Mouse (Mus musculus) megakaryocyte, embryonic 14.5 days (primary cell): ENCODE results near the gene Cdc26.

Source experiments
- FLI1 ChIP-seq: IDR thresholded peaks from 2 replicates; pipeline ENCODE4 v1.6.1; 2012; ENCODE audit warnings: low read length, inconsistent platforms, mixed read lengths
- GATA1 ChIP-seq: IDR thresholded peaks from 3 replicates; pipeline ENCODE4 v1.6.1; 2012; ENCODE audit warnings: mixed read lengths, low read length, inconsistent platforms, borderline replicate concordance

DNA sequence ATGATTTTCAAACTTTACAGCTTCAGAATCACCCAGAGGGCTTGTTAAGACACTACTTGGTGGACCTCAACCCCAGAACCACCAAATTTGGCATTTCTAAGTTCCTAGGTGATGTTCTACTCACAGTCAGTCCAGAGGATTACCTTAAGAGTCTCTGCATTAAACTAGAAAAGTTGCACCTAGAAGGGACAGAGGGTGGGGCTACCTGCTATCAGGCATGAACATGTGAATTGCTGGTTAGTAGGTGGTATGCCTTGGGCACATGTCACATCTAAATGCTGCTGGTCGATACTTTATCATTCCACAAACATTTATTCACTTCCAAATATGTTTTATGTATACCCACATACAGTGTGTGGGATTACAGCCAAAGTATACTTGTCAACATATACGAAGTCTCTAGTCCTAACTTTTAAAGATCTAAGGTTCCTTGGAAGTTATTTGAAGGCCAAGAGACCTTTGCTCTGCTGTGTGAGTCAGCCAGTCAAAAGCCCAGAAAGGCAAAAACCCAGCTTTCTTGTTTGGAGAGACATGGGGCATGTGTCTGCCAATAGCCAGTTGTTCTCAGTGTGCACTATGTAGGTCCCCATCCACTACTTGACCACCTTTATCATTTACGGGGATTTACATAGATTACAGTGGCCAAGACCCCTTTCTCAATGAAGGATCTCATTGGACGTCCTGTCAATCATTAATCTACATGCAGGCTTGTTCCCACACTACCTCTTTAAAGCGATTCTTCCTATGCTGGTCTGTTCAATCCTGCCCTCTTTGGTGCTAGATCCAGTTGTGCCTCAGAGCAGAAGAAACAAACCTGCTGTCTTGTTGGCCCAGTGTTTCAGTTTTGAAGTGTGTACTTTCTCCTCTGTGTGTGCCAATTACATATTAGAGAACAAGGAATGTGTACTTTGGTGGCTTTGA, 18.6 kb downstream of the Cdc26 start:
- TF ChIP-seq GATA1, result no peak
- TF ChIP-seq FLI1, result no peak
